Mouse (Mus musculus) kidney, embryonic 15.5 days (tissue): ENCODE results near the gene Foxn4. TPM values are rescaled to one million over a fixed set of nuclear protein-coding genes. Genes with fewer than 3 reads are reported as not detected.

ENCODE experiments used
- ATAC-seq: fragments of 200-750 bp; cut with Nextera tagmentation; replicated peaks from 2 replicates; pipeline ENCODE4 v1.8.0; 2017; ENCODE audit warnings: moderate TSS enrichment; ENCODE audit not compliant: low FRiP score
- H3K27ac ChIP-seq: fragments of 300-500 bp; sonication (generic); 2 replicates; pipeline ENCODE4 v1.5.1; 2015; ENCODE audit warnings: mild to moderate bottlenecking, inconsistent platforms
- H3K27me3 ChIP-seq: fragments of 300-500 bp; sonication (generic); 2 replicates; pipeline ENCODE4 v1.6.1; 2015; ENCODE audit warnings: inconsistent platforms
- H3K36me3 ChIP-seq: fragments of 300-500 bp; sonication (generic); 2 replicates; pipeline ENCODE4 v1.6.1; 2015; ENCODE audit warnings: inconsistent platforms
- H3K4me1 ChIP-seq: fragments of 300-500 bp; sonication (generic); 2 replicates; pipeline ENCODE4 v1.6.1; 2015; ENCODE audit warnings: inconsistent platforms
- H3K4me2 ChIP-seq: fragments of 300-500 bp; sonication (generic); 2 replicates; pipeline ENCODE4 v1.6.1; 2015; ENCODE audit warnings: moderate library complexity, mild to moderate bottlenecking, inconsistent platforms
- H3K4me3 ChIP-seq: fragments of 300-500 bp; sonication (generic); replicated peaks from 2 replicates; pipeline ENCODE4 v1.5.1; 2015; ENCODE audit warnings: mild to moderate bottlenecking, inconsistent platforms
- H3K9ac ChIP-seq: fragments of 300-500 bp; sonication (generic); 2 replicates; pipeline ENCODE4 v1.6.1; 2015; ENCODE audit warnings: mild to moderate bottlenecking, inconsistent platforms
- H3K9me3 ChIP-seq: fragments of 300-500 bp; sonication (generic); replicated peaks from 2 replicates; pipeline ENCODE4 v1.6.1; 2016; ENCODE audit warnings: inconsistent platforms
- WGBS: fragments of 180-500 bp; shearing (Covaris S2); methylation state at CpG from one replicate; pipeline ENCODE4 v1.1.7; 2015; ENCODE audit warnings: mixed read lengths; 5-methylcytosine and 5-hydroxymethylcytosine counted together
- polyA plus RNA-seq: library from polyadenylated mRNA; unstranded; fragments of >200 nt; fragmentation: Nextera tagmentation; extraction: Ambion mirVana; gene quantifications from 2 replicates; pipeline ENCODE4 v1.2.1, GENCODE M21; 2015

Gene Foxn4
- polyA plus RNA-seq, 1 experiment from 2014 or later = not detected

DNA sequence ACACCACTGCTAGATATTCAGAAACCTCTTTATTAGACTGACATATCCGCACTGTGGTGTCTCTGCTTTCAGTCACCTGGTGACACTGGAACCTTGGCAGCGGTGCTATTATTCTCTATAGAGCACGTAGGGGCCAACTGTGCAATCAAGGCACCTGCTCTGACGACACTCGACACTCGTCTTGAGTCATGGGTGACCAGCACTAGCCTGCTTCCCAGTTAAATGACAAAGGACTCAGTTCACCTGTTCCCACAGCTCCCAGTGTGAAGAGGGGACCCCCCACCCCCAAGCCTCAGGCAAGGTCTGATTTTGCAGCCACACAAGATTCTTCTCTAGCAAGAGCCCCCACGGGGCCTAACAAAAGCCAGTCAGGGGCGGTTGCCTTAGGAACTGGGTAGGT lies 1.7 kb upstream of the Foxn4 start:
- 17% methylated on average over 8 of the region's 8 CpGs for WGBS
- Histone ChIP-seq H3K9me3 (no peaks in the 10 kb centered on the region), H3K27ac (no peak overlapping the region), H3K4me1 (peaks cover 18% of the 10 kb centered on the region), H3K36me3 (no peaks in the 10 kb centered on the region), H3K4me2 (no peak overlapping the region), H3K27me3 (peaks cover 93% of the 10 kb centered on the region), H3K9ac (no peak overlapping the region), H3K4me3 (no peak overlapping the region)
- ATAC-seq = no peak

GRCm38 (mm10) chr5:114269984-114270383 lies 3.6 kb downstream of the Foxn4 start:
- H3K9me3 ChIP-seq = no peaks in the 10 kb centered on the region
- H3K27ac ChIP-seq = no peak overlapping the region
- H3K4me2 ChIP-seq = no peak overlapping the region
- H3K36me3 ChIP-seq = no peaks in the 10 kb centered on the region
- no peak for ATAC-seq
- H3K9ac ChIP-seq = no peak overlapping the region
- WGBS = 12% methylated on average over 12 of the region's 12 CpGs
- peaks cover 35% of the 10 kb centered on the region for H3K4me1 ChIP-seq
- H3K4me3 ChIP-seq = no peak overlapping the region
- H3K27me3 ChIP-seq = peaks cover 74% of the 10 kb centered on the region

DNA sequence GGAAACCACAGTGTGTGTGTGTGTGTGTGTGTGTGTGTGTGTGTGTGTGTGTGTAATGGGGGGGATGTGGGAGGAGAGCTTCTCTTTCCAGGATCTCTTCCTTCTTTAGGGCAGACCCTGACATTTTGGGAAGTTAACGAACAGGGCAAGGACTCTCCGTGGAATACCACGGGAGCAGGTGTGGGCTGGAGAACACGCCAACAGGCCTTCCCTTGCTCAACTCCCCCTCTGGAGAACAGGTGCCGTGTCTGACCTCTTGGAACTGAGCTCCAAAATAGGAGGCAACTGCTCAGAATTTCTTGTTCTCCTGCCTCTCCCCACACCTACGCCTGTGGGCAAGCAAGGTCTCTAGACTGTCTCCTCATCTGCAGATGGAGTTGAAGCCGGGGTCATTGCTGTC lies 4.1 kb downstream of the Foxn4 start:
- Histone ChIP-seq H3K4me1 (peaks cover 34% of the 10 kb centered on the region), H3K27me3 (peaks cover 69% of the 10 kb centered on the region), H3K36me3 (no peaks in the 10 kb centered on the region), H3K27ac (no peak overlapping the region), H3K4me3 (no peak overlapping the region), H3K9ac (no peak overlapping the region), H3K4me2 (no peak overlapping the region), H3K9me3 (no peaks in the 10 kb centered on the region)
- 43% methylated on average over 7 of the region's 7 CpGs for WGBS
- ATAC-seq = no peak

GRCm38 (mm10) chr5:114268646-114269045 lies 5.0 kb downstream of the Foxn4 start:
- Histone ChIP-seq H3K27ac (no peak overlapping the region), H3K4me3 (no peak overlapping the region), H3K9ac (no peak overlapping the region), H3K36me3 (no peaks in the 10 kb centered on the region), H3K27me3 (peaks cover 60% of the 10 kb centered on the region), H3K4me2 (no peak overlapping the region), H3K9me3 (no peaks in the 10 kb centered on the region), H3K4me1 (peaks cover 25% of the 10 kb centered on the region)
- 32% methylated on average over 7 of the region's 7 CpGs for WGBS
- ATAC-seq = no peak

GRCm38 (mm10) chr5:114264791-114265190 lies 8.8 kb downstream of the Foxn4 start:
- H3K9ac ChIP-seq = no peak overlapping the region
- no peak overlapping the region for H3K27ac ChIP-seq
- H3K4me2 ChIP-seq = no peak overlapping the region
- peaks cover 24% of the 10 kb centered on the region; the same call in 1 of the 2 replicates for H3K27me3 ChIP-seq
- no peaks in the 10 kb centered on the region for H3K36me3 ChIP-seq
- peaks cover 11% of the 10 kb centered on the region for H3K4me1 ChIP-seq
- H3K4me3 ChIP-seq = no peak overlapping the region
- no peak for ATAC-seq
- 87% methylated on average over 8 of the region's 8 CpGs for WGBS
- no peaks in the 10 kb centered on the region for H3K9me3 ChIP-seq

DNA sequence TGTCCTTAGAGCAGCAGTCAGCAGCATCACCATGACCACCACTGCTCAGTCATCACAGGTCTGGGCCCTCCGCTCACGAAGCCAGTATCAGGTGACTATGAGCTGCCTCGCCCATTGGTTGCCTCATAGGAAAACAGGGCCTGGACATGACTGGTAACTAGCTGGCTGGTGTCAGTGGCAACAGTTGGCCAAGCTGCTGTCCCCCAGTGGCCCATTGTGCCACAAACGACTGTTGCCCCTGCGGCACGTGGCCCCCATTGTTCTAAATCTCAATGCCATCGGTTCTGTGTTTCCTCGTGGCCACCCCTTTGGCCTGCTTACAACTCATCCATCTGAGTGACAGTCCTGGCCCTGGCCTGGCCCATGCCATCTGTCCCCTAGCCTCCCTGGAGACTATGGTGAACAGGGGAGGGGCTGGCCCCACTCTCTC lies 9.6 kb downstream of the Foxn4 start:
- Histone ChIP-seq H3K9me3 (no peaks in the 10 kb centered on the region), H3K4me2 (no peak overlapping the region), H3K36me3 (no peaks in the 10 kb centered on the region), H3K9ac (no peak overlapping the region), H3K4me1 (peaks cover 4% of the 10 kb centered on the region; the same call in 1 of the 2 replicates), H3K27ac (no peak overlapping the region), H3K27me3 (peaks cover 17% of the 10 kb centered on the region; the same call in 1 of the 2 replicates), H3K4me3 (no peak overlapping the region)
- 69% methylated on average over 8 of the region's 8 CpGs for WGBS
- no peak for ATAC-seq

- H3K9me3 ChIP-seq = no peaks in the 10 kb centered on the region
- ATAC-seq = no peak
- no peaks in the 10 kb centered on the region for H3K36me3 ChIP-seq
- H3K4me3 ChIP-seq = no peak overlapping the region
- H3K4me2 ChIP-seq = no peak overlapping the region
- H3K27ac ChIP-seq = no peak overlapping the region
- no peaks in the 10 kb centered on the region for H3K27me3 ChIP-seq
- peaks cover 6% of the 10 kb centered on the region; the same call in 1 of the 2 replicates for H3K4me1 ChIP-seq
- H3K9ac ChIP-seq = no peak overlapping the region
Observed at GRCm38 (mm10) chr5:114261494-114261893, 12.1 kb downstream of the Foxn4 start.

GRCm38 (mm10) chr5:114259495-114259894 lies 14.1 kb downstream of the Foxn4 start:
- H3K4me2 ChIP-seq = no peak overlapping the region
- H3K4me1 ChIP-seq = peaks cover 6% of the 10 kb centered on the region; the same call in 1 of the 2 replicates
- WGBS = 64% methylated on average over 10 of the region's 10 CpGs
- no peak overlapping the region for H3K9ac ChIP-seq
- ATAC-seq = no peak
- no peaks in the 10 kb centered on the region for H3K27me3 ChIP-seq
- H3K4me3 ChIP-seq = no peak overlapping the region
- no peak overlapping the region for H3K27ac ChIP-seq
- H3K36me3 ChIP-seq = no peaks in the 10 kb centered on the region
- no peaks in the 10 kb centered on the region for H3K9me3 ChIP-seq

DNA sequence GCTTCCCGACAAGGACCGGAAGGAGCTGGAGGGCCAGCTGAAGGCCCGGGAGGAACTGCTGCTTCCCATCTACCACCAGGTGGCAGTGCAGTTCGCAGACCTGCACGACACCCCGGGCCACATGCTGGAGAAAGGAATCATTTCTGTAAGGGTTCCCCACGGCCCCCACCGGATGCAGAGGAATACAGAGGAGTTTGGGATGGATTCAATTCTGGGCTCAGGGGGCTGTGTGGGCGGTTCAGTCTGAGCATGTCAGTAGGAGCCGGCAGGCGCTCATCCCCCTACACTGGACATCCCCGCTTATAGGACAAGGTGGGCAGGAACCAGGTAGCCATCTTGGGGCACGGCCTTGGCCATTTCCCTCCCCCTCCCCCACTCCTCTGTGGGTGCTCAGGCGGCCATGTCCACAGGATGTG lies 25.4 kb downstream of the Foxn4 start:
- peak; percentile 55 for ATAC-seq

GRCm38 (mm10) chr5:114246465-114246864 lies 27.1 kb downstream of the Foxn4 start:
- H3K4me1 ChIP-seq = peaks cover 10% of the 10 kb centered on the region
- ATAC-seq = no peak

More for the DNA sequence above, 25.4 kb downstream of the Foxn4 start:
- no peak overlapping the region for H3K27ac ChIP-seq
- no peaks in the 10 kb centered on the region for H3K36me3 ChIP-seq
- no peaks in the 10 kb centered on the region for H3K9me3 ChIP-seq
- 9% methylated on average over 14 of the region's 14 CpGs for WGBS
- 0 out of 2 replicates have a peak, but pooled peaks cover 3% of the 10 kb centered on the region for H3K27me3 ChIP-seq
- peaks cover 10% of the 10 kb centered on the region for H3K4me1 ChIP-seq
- peak overlapping the region; percentile 54 for H3K4me2 ChIP-seq
- peak overlapping the region; percentile 18 for H3K4me3 ChIP-seq
- H3K9ac ChIP-seq = peak overlapping the region; percentile 18; the same call in 1 of the 2 replicates

DNA sequence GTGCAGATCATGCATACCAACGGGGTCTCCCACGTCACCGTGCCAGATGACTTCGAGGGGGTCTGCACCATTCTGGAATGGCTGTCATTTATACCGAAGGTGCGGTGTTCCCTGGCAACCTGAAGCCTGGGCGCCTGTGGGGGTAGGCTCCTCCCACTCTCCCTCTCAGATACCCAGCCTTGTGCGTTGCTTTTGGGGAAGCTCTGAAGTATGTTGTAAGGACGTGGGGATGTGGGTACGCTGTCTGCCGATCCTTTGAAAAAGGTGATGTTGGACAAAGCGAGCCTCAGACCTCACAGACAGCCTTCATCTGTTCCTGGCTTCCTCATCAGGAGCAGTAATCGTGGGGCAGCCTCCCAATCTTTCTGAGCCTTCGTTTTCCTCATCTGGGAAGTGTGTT lies 33.9 kb downstream of the Foxn4 start:
- WGBS = 48% methylated on average over 14 of the region's 14 CpGs
- H3K27me3 ChIP-seq = no peaks in the 10 kb centered on the region
- ATAC-seq = no peak

More at GRCm38 (mm10) chr5:114246465-114246864, 27.1 kb downstream of the Foxn4 start:
- no peaks in the 10 kb centered on the region for H3K9me3 ChIP-seq
- H3K4me3 ChIP-seq = no peak overlapping the region
- 72% methylated on average over 7 of the region's 7 CpGs for WGBS
- no peak overlapping the region for H3K4me2 ChIP-seq
- H3K9ac ChIP-seq = no peak overlapping the region
- H3K27ac ChIP-seq = no peak overlapping the region
- H3K27me3 ChIP-seq = no peaks in the 10 kb centered on the region
- no peaks in the 10 kb centered on the region for H3K36me3 ChIP-seq

DNA sequence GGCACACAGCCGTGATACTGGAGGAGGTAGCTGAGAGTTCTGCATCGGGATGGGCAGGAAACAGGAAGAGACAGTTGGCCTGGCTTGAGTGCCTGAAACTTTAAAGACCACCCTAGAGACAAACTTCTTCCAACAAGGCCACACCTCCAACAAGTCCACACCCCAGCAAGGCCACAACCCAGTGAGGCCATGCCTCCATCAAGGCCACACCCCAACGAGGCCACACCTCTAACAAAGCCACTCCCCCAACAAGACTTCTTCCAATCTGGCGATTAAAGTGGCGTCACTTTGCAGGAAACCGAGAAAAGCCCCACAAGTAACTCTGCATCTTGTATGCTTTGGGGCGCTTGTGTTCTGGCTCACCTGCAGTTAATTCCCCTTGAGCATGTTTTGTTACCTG lies 34.7 kb downstream of the Foxn4 start:
- no peaks in the 10 kb centered on the region for H3K27me3 ChIP-seq
- ATAC-seq = no peak
- 27% methylated on average over 7 of the region's 7 CpGs for WGBS

More for the DNA sequence above, 33.9 kb downstream of the Foxn4 start:
- H3K4me1 ChIP-seq = no peaks in the 10 kb centered on the region
- H3K27ac ChIP-seq = no peak overlapping the region
- H3K9me3 ChIP-seq = no peaks in the 10 kb centered on the region
- no peak overlapping the region for H3K4me3 ChIP-seq
- no peak overlapping the region for H3K4me2 ChIP-seq
- no peaks in the 10 kb centered on the region for H3K36me3 ChIP-seq
- H3K9ac ChIP-seq = no peak overlapping the region

DNA sequence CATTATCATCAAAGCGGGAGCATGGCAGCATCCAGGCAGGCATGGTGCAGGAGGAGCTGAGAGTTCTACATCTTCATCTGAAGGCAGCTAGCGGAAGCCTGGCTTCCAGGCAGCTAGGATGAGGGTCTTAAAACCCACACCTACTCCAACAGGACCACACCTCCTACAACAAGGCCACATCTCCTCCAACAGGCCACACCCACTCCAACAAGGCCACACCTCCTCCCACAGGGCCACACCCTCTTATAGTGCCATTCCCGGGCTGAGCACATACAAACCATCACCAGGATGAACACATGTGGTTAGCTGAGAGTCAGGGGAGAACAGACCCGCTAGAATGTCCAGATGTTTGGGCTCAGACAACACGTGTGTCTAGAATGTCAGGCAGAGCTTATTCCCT lies 44.7 kb downstream of the Foxn4 start:
- Histone ChIP-seq H3K9ac (no peak overlapping the region), H3K27me3 (no peaks in the 10 kb centered on the region), H3K4me2 (no peak overlapping the region), H3K9me3 (no peaks in the 10 kb centered on the region), H3K27ac (no peak overlapping the region), H3K4me1 (no peaks in the 10 kb centered on the region), H3K4me3 (no peak overlapping the region), H3K36me3 (0 out of 2 replicates have a peak, but pooled peaks cover 11% of the 10 kb centered on the region)
- no peak for ATAC-seq
- 78% methylated on average over 5 of the region's 5 CpGs for WGBS

More for the DNA sequence above, 34.7 kb downstream of the Foxn4 start:
- no peak overlapping the region for H3K4me3 ChIP-seq
- H3K9ac ChIP-seq = no peak overlapping the region
- H3K4me2 ChIP-seq = no peak overlapping the region
- no peaks in the 10 kb centered on the region for H3K36me3 ChIP-seq
- no peaks in the 10 kb centered on the region for H3K4me1 ChIP-seq
- no peaks in the 10 kb centered on the region for H3K9me3 ChIP-seq
- no peak overlapping the region for H3K27ac ChIP-seq
